Mouse (Mus musculus): ENCODE results near the gene Cog5. TPM values are rescaled to one million over a fixed set of nuclear protein-coding genes. Genes with fewer than 3 reads are reported as not detected.

The Cog5 gene
- total RNA-seq, 2 experiments from 2014 or later: 60.3 to 93.5 TPM

- no peak for ATAC-seq (replicated peaks; ENCODE audit: poor library complexity)
Measured at GRCm38 (mm10) chr12:31819096-31819495, 164.4 kb downstream of the Cog5 start.

- ATAC-seq (replicated peaks; ENCODE audit: poor library complexity): no peak
Measured at GRCm38 (mm10) chr12:31819520-31819919, 164.9 kb downstream of the Cog5 start.

GRCm38 (mm10) chr12:31823671-31824070 lies 169.0 kb downstream of the Cog5 start:
- ATAC-seq (replicated peaks; ENCODE audit: poor library complexity): no peak

- no peak for ATAC-seq (replicated peaks; ENCODE audit: poor library complexity)
Measured at GRCm38 (mm10) chr12:31824831-31825230, 170.2 kb downstream of the Cog5 start.

- no peak for ATAC-seq (replicated peaks; ENCODE audit: poor library complexity)
Measured at GRCm38 (mm10) chr12:31825821-31826220, 171.2 kb downstream of the Cog5 start.

GRCm38 (mm10) chr12:31826476-31826875 lies 171.8 kb downstream of the Cog5 start:
- no peak for ATAC-seq (replicated peaks; ENCODE audit: poor library complexity)

- no peak for ATAC-seq (replicated peaks; ENCODE audit: poor library complexity)
Measured at GRCm38 (mm10) chr12:31835480-31835879, 180.8 kb downstream of the Cog5 start.

- ATAC-seq (replicated peaks; ENCODE audit: poor library complexity): no peak
Measured at GRCm38 (mm10) chr12:31836211-31836610, 181.5 kb downstream of the Cog5 start.

GRCm38 (mm10) chr12:31838521-31838920 lies 183.9 kb downstream of the Cog5 start:
- no peak for ATAC-seq (replicated peaks; ENCODE audit: poor library complexity)

- ATAC-seq (replicated peaks; ENCODE audit: poor library complexity): no peak
Measured at GRCm38 (mm10) chr12:31839249-31839648, 184.6 kb downstream of the Cog5 start.

- ATAC-seq (replicated peaks; ENCODE audit: poor library complexity): no peak
Measured at GRCm38 (mm10) chr12:31846077-31846476, 191.4 kb downstream of the Cog5 start.

GRCm38 (mm10) chr12:31848630-31849415 lies 194.2 kb downstream of the Cog5 start:
- no peak for ATAC-seq (replicated peaks; ENCODE audit: poor library complexity)

- ATAC-seq (replicated peaks; ENCODE audit: poor library complexity): no peak
Measured at GRCm38 (mm10) chr12:31849601-31850000, 194.9 kb downstream of the Cog5 start.

GRCm38 (mm10) chr12:31854039-31854438 lies 199.4 kb downstream of the Cog5 start:
- ATAC-seq (replicated peaks; ENCODE audit: poor library complexity): peak; percentile 23; the same call in 1 of the 2 replicates

- ATAC-seq (replicated peaks; ENCODE audit: poor library complexity): no peak
Measured at GRCm38 (mm10) chr12:31854817-31855216, 200.1 kb downstream of the Cog5 start.

GRCm38 (mm10) chr12:31857784-31858183 lies 203.1 kb downstream of the Cog5 start:
- ATAC-seq (replicated peaks; ENCODE audit: poor library complexity): no peak

GRCm38 (mm10) chr12:31862668-31863538 lies 208.2 kb downstream of the Cog5 start:
- peak; percentile 85 for ATAC-seq (replicated peaks; ENCODE audit: poor library complexity)

- ATAC-seq (replicated peaks; ENCODE audit: poor library complexity): no peak
Measured at GRCm38 (mm10) chr12:31876775-31877174, 222.1 kb downstream of the Cog5 start.

GRCm38 (mm10) chr12:31882736-31883135 lies 228.1 kb downstream of the Cog5 start:
- no peak for ATAC-seq (replicated peaks; ENCODE audit: poor library complexity)

- no peak for ATAC-seq (replicated peaks; ENCODE audit: poor library complexity)
Measured at GRCm38 (mm10) chr12:31884365-31884764, 229.7 kb downstream of the Cog5 start.

GRCm38 (mm10) chr12:31885084-31885483 lies 230.4 kb downstream of the Cog5 start:
- ATAC-seq (replicated peaks; ENCODE audit: poor library complexity): no peak

Data from megakaryocyte progenitor cell, adult 5-6 weeks (primary cell).